Mouse (Mus musculus) hindbrain, embryonic 15.5 days (tissue): Measurements from ENCODE around the gene Ms4a14. TPM values are rescaled to one million over a fixed set of nuclear protein-coding genes. Genes with fewer than 3 reads are reported as not detected.
"Not testable (repeated sequence)": the region's sequence is repeated elsewhere in the genome, so short reads cannot be mapped to it uniquely, and the experiment has no call there.

ENCODE experiments used
- ATAC-seq: fragments of 200-750 bp; cut with Nextera tagmentation; 2 replicates; pipeline ENCODE4 v1.8.0; 2017; ENCODE audit warnings: low read depth, moderate number of reproducible peaks, moderate TSS enrichment; ENCODE audit not compliant: low FRiP score
- H3K27ac ChIP-seq: fragments of 300-500 bp; sonication (generic); replicated peaks from 2 replicates; pipeline ENCODE4 v1.5.1; 2015; ENCODE audit warnings: mild to moderate bottlenecking, inconsistent platforms
- H3K27me3 ChIP-seq: fragments of 300-500 bp; sonication (generic); 2 replicates; pipeline ENCODE4 v1.6.1; 2015; ENCODE audit warnings: control low read depth, inconsistent platforms
- H3K36me3 ChIP-seq: fragments of 300-500 bp; sonication (generic); 2 replicates; pipeline ENCODE4 v1.6.1; 2015; ENCODE audit warnings: control low read depth, inconsistent platforms
- H3K4me1 ChIP-seq: fragments of 300-500 bp; sonication (generic); replicated peaks from 2 replicates; pipeline ENCODE4 v1.6.1; 2015; ENCODE audit warnings: control low read depth, inconsistent platforms
- H3K4me2 ChIP-seq: fragments of 300-500 bp; sonication (generic); 2 replicates; pipeline ENCODE4 v1.6.1; 2015; ENCODE audit warnings: moderate library complexity, mild to moderate bottlenecking, inconsistent platforms
- H3K4me3 ChIP-seq: fragments of 300-500 bp; sonication (generic); 2 replicates; pipeline ENCODE4 v1.5.1; 2015; ENCODE audit warnings: mild to moderate bottlenecking, inconsistent platforms
- H3K9ac ChIP-seq: fragments of 300-500 bp; sonication (generic); 2 replicates; pipeline ENCODE4 v1.6.1; 2015; ENCODE audit warnings: inconsistent platforms
- H3K9me3 ChIP-seq: fragments of 300-500 bp; sonication (generic); 2 replicates; pipeline ENCODE4 v1.6.1; 2016; ENCODE audit warnings: control low read depth, inconsistent platforms
- WGBS: fragments of 180-500 bp; shearing (Covaris S2); methylation state at CpG from one replicate; pipeline ENCODE4 v1.1.7; 2015; 5-methylcytosine and 5-hydroxymethylcytosine counted together
- polyA plus RNA-seq: library from polyadenylated mRNA; unstranded; fragments of >200 nt; fragmentation: Nextera tagmentation; extraction: Ambion mirVana; gene quantifications from 2 replicates; pipeline ENCODE4 v1.2.1, GENCODE M21; 2015

Gene Ms4a14
- polyA plus RNA-seq: 0.09 TPM in 1 of 2 replicates, not detected in the other

- H3K4me2 ChIP-seq: no peak within 1 kb of the TSS
- WGBS: 77% methylated on average over 1 of the region's 1 CpGs
- no peaks in the 10 kb centered on the region for H3K27me3 ChIP-seq
- no peaks in the 10 kb centered on the region for H3K9me3 ChIP-seq
- H3K27ac ChIP-seq: no peak within 1 kb of the TSS
- H3K4me3 ChIP-seq: no peak within 1 kb of the TSS
- no peaks in the 10 kb centered on the region for H3K4me1 ChIP-seq
- no peak within 1 kb of the TSS for H3K9ac ChIP-seq
- no peak for ATAC-seq
- H3K36me3 ChIP-seq: no peaks in the 10 kb centered on the region
These were observed at the start of gene Ms4a14 for GRCm38 (mm10) chr19:11314354-11314753. Gene Ms4a14, minus strand, starts transcription at chr19:11314454.

- Histone ChIP-seq H3K9me3 (no peaks in the 10 kb centered on the region), H3K4me2 (no peak overlapping the region), H3K36me3 (no peaks in the 10 kb centered on the region), H3K4me1 (no peaks in the 10 kb centered on the region), H3K27me3 (no peaks in the 10 kb centered on the region), H3K27ac (no peak overlapping the region), H3K4me3 (no peak overlapping the region), H3K9ac (no peak overlapping the region)
- no peak for ATAC-seq
These were observed 47.7 kb upstream of the Ms4a14 start for GRCm38 (mm10) chr19:11362002-11362401.

GRCm38 (mm10) chr19:11360106-11360505 lies 45.9 kb upstream of the Ms4a14 start:
- Histone ChIP-seq H3K4me1 (no peaks in the 10 kb centered on the region), H3K27me3 (no peaks in the 10 kb centered on the region), H3K4me2 (no peak overlapping the region), H3K36me3 (no peaks in the 10 kb centered on the region), H3K9me3 (no peaks in the 10 kb centered on the region), H3K27ac (no peak overlapping the region), H3K4me3 (no peak overlapping the region), H3K9ac (no peak overlapping the region)
- WGBS: 70% methylated on average over 3 of the region's 3 CpGs
- no peak for ATAC-seq

- no peak for ATAC-seq
- H3K36me3 ChIP-seq: no peaks in the 10 kb centered on the region
- H3K4me3 ChIP-seq: no peak overlapping the region
- H3K4me1 ChIP-seq: no peaks in the 10 kb centered on the region
- H3K9me3 ChIP-seq: no peaks in the 10 kb centered on the region
- H3K27ac ChIP-seq: no peak overlapping the region
- H3K27me3 ChIP-seq: no peaks in the 10 kb centered on the region
- H3K9ac ChIP-seq: no peak overlapping the region
- WGBS: 91% methylated on average over 7 of the region's 7 CpGs
- H3K4me2 ChIP-seq: no peak overlapping the region
These were observed 41.5 kb upstream of the Ms4a14 start for GRCm38 (mm10) chr19:11355730-11356129.

GRCm38 (mm10) chr19:11351878-11352277 lies 37.6 kb upstream of the Ms4a14 start:
- 58% methylated on average over 3 of the region's 3 CpGs for WGBS
- no peaks in the 10 kb centered on the region for H3K9me3 ChIP-seq
- no peak for ATAC-seq
- H3K36me3 ChIP-seq: no peaks in the 10 kb centered on the region
- no peaks in the 10 kb centered on the region for H3K27me3 ChIP-seq
- no peaks in the 10 kb centered on the region for H3K4me1 ChIP-seq
- no peak overlapping the region for H3K4me3 ChIP-seq
- H3K4me2 ChIP-seq: no peak overlapping the region
- no peak overlapping the region for H3K27ac ChIP-seq
- no peak overlapping the region for H3K9ac ChIP-seq

GRCm38 (mm10) chr19:11349698-11350481 lies 35.6 kb upstream of the Ms4a14 start:
- Histone ChIP-seq H3K27me3 (no peaks in the 10 kb centered on the region), H3K9me3 (no peaks in the 10 kb centered on the region), H3K27ac (no peak overlapping the region), H3K9ac (no peak overlapping the region), H3K4me1 (no peaks in the 10 kb centered on the region), H3K4me3 (no peak overlapping the region), H3K4me2 (no peak overlapping the region), H3K36me3 (no peaks in the 10 kb centered on the region)
- 69% methylated on average over 7 of the region's 7 CpGs for WGBS
- no peak for ATAC-seq

- no peak overlapping the region for H3K4me2 ChIP-seq
- H3K4me3 ChIP-seq: no peak overlapping the region
- no peak for ATAC-seq
- H3K27ac ChIP-seq: no peak overlapping the region
- H3K27me3 ChIP-seq: no peaks in the 10 kb centered on the region
- H3K9me3 ChIP-seq: no peaks in the 10 kb centered on the region
- H3K36me3 ChIP-seq: no peaks in the 10 kb centered on the region
- H3K4me1 ChIP-seq: no peaks in the 10 kb centered on the region
- no peak overlapping the region for H3K9ac ChIP-seq
These were observed 29.7 kb upstream of the Ms4a14 start for GRCm38 (mm10) chr19:11343992-11344391.

GRCm38 (mm10) chr19:11343147-11343546 lies 28.9 kb upstream of the Ms4a14 start:
- ATAC-seq: no peak
- Histone ChIP-seq H3K4me3 (no peak overlapping the region), H3K4me1 (no peaks in the 10 kb centered on the region), H3K9me3 (no peaks in the 10 kb centered on the region), H3K27ac (no peak overlapping the region), H3K9ac (no peak overlapping the region), H3K27me3 (no peaks in the 10 kb centered on the region), H3K4me2 (no peak overlapping the region), H3K36me3 (no peaks in the 10 kb centered on the region)

- H3K36me3 ChIP-seq: no peaks in the 10 kb centered on the region
- no peaks in the 10 kb centered on the region for H3K27me3 ChIP-seq
- H3K9ac ChIP-seq: no peak within 1 kb of the TSS
- H3K9me3 ChIP-seq: no peaks in the 10 kb centered on the region
- 88% methylated on average over 6 of the region's 6 CpGs for WGBS
- no peak within 1 kb of the TSS for H3K4me2 ChIP-seq
- H3K4me3 ChIP-seq: no peak within 1 kb of the TSS
- no peak within 1 kb of the TSS for H3K27ac ChIP-seq
- H3K4me1 ChIP-seq: no peaks in the 10 kb centered on the region
- ATAC-seq: no peak
These were observed 21.7 kb upstream of the Ms4a14 start, which contains the start of gene Ms4a7 for GRCm38 (mm10) chr19:11335932-11336331. Gene Ms4a7, minus strand, starts transcription at chr19:11336146.

GRCm38 (mm10) chr19:11321123-11321522 lies 6.9 kb upstream of the Ms4a14 start:
- Histone ChIP-seq H3K27ac (no peak overlapping the region), H3K36me3 (no peaks in the 10 kb centered on the region), H3K9me3 (no peaks in the 10 kb centered on the region), H3K9ac (no peak overlapping the region), H3K4me1 (no peaks in the 10 kb centered on the region), H3K4me2 (no peak overlapping the region), H3K27me3 (no peaks in the 10 kb centered on the region), H3K4me3 (no peak overlapping the region)
- ATAC-seq: no peak
- WGBS: 89% methylated on average over 1 of the region's 1 CpGs

GRCm38 (mm10) chr19:11316786-11317185 lies 2.5 kb upstream of the Ms4a14 start:
- Histone ChIP-seq H3K27ac (no peak overlapping the region), H3K27me3 (no peaks in the 10 kb centered on the region), H3K4me3 (no peak overlapping the region), H3K9ac (no peak overlapping the region), H3K4me2 (no peak overlapping the region), H3K36me3 (no peaks in the 10 kb centered on the region), H3K9me3 (no peaks in the 10 kb centered on the region), H3K4me1 (no peaks in the 10 kb centered on the region)
- ATAC-seq: no peak
- WGBS: 92% methylated on average over 4 of the region's 4 CpGs

- Histone ChIP-seq H3K9me3 (no peaks in the 10 kb centered on the region), H3K4me2 (no peak overlapping the region), H3K4me3 (no peak overlapping the region), H3K9ac (no peak overlapping the region), H3K4me1 (no peaks in the 10 kb centered on the region), H3K36me3 (no peaks in the 10 kb centered on the region), H3K27me3 (no peaks in the 10 kb centered on the region), H3K27ac (no peak overlapping the region)
- no peak for ATAC-seq
These were observed 5.4 kb downstream of the Ms4a14 start for GRCm38 (mm10) chr19:11308888-11309287.

GRCm38 (mm10) chr19:11299529-11299928 lies 14.7 kb downstream of the Ms4a14 start:
- WGBS: 49% methylated on average over 4 of the region's 4 CpGs
- not testable (repeated sequence) for H3K27me3 ChIP-seq, H3K4me3 ChIP-seq, H3K27ac ChIP-seq, H3K9ac ChIP-seq, H3K36me3 ChIP-seq, H3K4me2 ChIP-seq, ATAC-seq, H3K4me1 ChIP-seq, H3K9me3 ChIP-seq
